Mouse (Mus musculus) forebrain, embryonic 14.5 days (tissue): ENCODE data around the gene Ltb. TPM values are rescaled to one million over a fixed set of nuclear protein-coding genes. Genes with fewer than 3 reads are reported as not detected.
A peak's percentile ranks its signal among the peaks of the same experiment; 100 is the strongest.

ENCODE experiments used
- ATAC-seq: fragments of 200-750 bp; cut with Nextera tagmentation; 2 replicates; pipeline ENCODE4 v1.8.0; 2017; ENCODE audit warnings: mild to moderate bottlenecking, moderate library complexity
- DNase-seq: peaks from one replicate; pipeline ENCODE4 v3.0.0-alpha.2; 2015; ENCODE audit warnings: low spot score
- H3K27ac ChIP-seq: fragments of 300-500 bp; sonication (generic); 2 replicates; pipeline ENCODE4 v1.5.1; 2014; ENCODE audit warnings: low read depth, mild to moderate bottlenecking, control low read depth, low read length, moderate library complexity
- H3K27me3 ChIP-seq: fragments of 300-500 bp; sonication (generic); replicated peaks from 2 replicates; pipeline ENCODE4 v1.6.1; 2014; ENCODE audit warnings: low read length, control low read depth, mixed read lengths; ENCODE audit not compliant: control insufficient read depth, insufficient read depth
- H3K36me3 ChIP-seq: fragments of 300-500 bp; sonication (generic); 2 replicates; pipeline ENCODE4 v1.6.1; 2014; ENCODE audit warnings: low read length, control low read depth; ENCODE audit not compliant: control insufficient read depth, insufficient read depth
- H3K4me1 ChIP-seq: fragments of 300-500 bp; sonication (generic); 2 replicates; pipeline ENCODE4 v1.6.1; 2014; ENCODE audit warnings: antibody characterized with exemption, low read length, control low read depth; ENCODE audit not compliant: control insufficient read depth, insufficient read depth
- H3K4me2 ChIP-seq: fragments of 300-500 bp; sonication (generic); 2 replicates; pipeline ENCODE4 v1.6.1; 2014; ENCODE audit warnings: mild to moderate bottlenecking, control low read depth, low read length
- H3K4me3 ChIP-seq: fragments of 300-500 bp; sonication (generic); 2 replicates; pipeline ENCODE4 v1.5.1; 2014; ENCODE audit warnings: low read depth, low read length, control low read depth
- H3K9ac ChIP-seq: fragments of 300-500 bp; sonication (generic); 2 replicates; pipeline ENCODE4 v1.6.1; 2014; ENCODE audit warnings: mild to moderate bottlenecking, low read length, control low read depth, moderate library complexity
- H3K9me3 ChIP-seq: fragments of 300-500 bp; sonication (generic); replicated peaks from 2 replicates; pipeline ENCODE4 v1.6.1; 2016; ENCODE audit warnings: low read length, control low read depth, mixed read lengths; ENCODE audit not compliant: control insufficient read depth
- WGBS: fragments of 180-500 bp; shearing (Covaris S2); extraction: QIAGEN DNeasy Blood & Tissue Kit; methylation state at CpG from one replicate; pipeline ENCODE4 v1.1.7; 2014; 5-methylcytosine and 5-hydroxymethylcytosine counted together
- polyA plus RNA-seq: library from polyadenylated mRNA; unstranded; fragments of >200 nt; fragmentation: Nextera tagmentation; extraction: Ambion mirVana; gene quantifications from 2 replicates; pipeline ENCODE4 v1.2.1, GENCODE M21; 2014

Gene Ltb
- polyA plus RNA-seq, 1 experiment from 2014 or later, result 0.39 TPM

DNA sequence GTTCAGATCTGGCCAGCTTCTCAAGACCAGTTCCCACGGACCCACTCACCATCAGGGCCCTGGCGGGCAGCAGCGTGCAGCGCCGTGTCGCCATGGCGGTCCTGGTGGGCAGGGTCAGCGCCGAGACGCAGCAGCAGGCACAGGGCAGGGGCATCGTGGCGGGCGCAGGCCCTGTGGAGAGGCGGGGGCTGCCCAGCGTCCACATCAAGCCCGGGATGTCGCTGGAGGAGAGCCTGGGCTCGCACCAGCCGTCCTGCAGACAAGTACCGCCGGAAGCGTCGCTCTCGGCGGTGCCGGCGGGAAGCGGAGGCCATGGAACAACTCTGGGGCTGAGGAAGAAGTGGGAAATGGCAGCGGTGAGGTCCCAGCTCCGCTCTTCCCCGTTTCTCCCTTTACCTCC, 40.7 kb downstream of the Ltb start:
- no peaks in the 10 kb centered on the region for H3K27me3 ChIP-seq
- H3K9me3 ChIP-seq, result no peaks in the 10 kb centered on the region
- H3K36me3 ChIP-seq, result peaks cover 30% of the 10 kb centered on the region
- H3K4me2 ChIP-seq, result peak overlapping the region; percentile 83
- H3K9ac ChIP-seq, result peak overlapping the region; percentile 85
- peaks cover 4% of the 10 kb centered on the region; the same call in 1 of the 2 replicates for H3K4me1 ChIP-seq
- ATAC-seq (0 out of 2 replicates have a peak, but pooled peaks have one; percentile 2), DNase-seq (no peak)
- WGBS, result 8% methylated on average over 30 of the region's 31 CpGs
- peak overlapping the region; percentile 40 for H3K4me3 ChIP-seq
- peak overlapping the region; percentile 90 for H3K27ac ChIP-seq

DNA sequence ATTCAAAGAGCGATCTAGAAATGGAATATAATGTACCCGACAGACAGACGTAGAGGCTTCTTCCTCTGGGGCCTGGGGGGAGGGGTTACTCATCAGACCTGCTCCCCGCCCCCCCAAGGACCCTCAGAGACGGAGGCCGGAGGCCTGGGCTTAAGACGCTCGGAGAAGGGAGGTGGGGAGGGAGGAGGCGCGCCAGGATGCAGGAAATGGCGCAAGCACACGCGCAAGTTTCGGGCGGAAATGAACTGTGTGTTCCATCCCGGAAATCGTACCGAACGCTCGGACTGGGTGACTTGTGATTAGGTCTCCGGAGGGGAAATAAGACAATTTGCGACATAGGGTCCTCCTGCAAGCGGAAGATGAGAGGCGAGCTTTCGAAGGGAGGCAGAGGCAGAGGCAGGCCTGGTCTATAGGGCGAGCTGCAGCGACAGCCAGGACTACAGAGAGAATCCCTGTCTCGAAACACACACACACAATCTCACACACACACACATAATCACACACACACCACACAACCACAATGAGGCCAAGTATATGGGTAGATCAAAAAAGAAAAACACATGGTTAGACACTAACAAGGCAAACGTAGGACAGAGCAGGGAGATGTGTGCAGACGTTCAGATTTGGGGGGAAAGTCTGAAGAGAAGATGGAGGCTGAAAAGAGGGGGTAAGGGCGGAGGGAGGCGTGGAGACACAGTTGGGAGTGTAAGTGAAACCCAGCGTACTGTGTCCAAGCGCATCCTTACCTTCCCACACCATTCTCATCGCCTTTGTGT, 41.6 kb downstream of the Ltb start, which contains the start of gene Nfkbil1:
Gene Nfkbil1 (minus strand): TSS at position 179 of the 776 bp plus-strand sequence.
- H3K9ac ChIP-seq, result peak within 1 kb of the TSS; percentile 85
- peaks cover 7% of the 10 kb centered on the region for H3K4me1 ChIP-seq
- peak within 1 kb of the TSS; percentile 90 for H3K27ac ChIP-seq
- H3K27me3 ChIP-seq, result no peaks in the 10 kb centered on the region
- H3K36me3 ChIP-seq, result peaks cover 21% of the 10 kb centered on the region
- H3K4me3 ChIP-seq, result peak within 1 kb of the TSS; percentile 40
- peak within 1 kb of the TSS; percentile 83 for H3K4me2 ChIP-seq
- H3K9me3 ChIP-seq, result no peaks in the 10 kb centered on the region
- peak; percentile 85 for ATAC-seq
- DNase-seq, result peak; percentile 96
- under 1% methylated on average over 35 of the region's 35 CpGs for WGBS

DNA sequence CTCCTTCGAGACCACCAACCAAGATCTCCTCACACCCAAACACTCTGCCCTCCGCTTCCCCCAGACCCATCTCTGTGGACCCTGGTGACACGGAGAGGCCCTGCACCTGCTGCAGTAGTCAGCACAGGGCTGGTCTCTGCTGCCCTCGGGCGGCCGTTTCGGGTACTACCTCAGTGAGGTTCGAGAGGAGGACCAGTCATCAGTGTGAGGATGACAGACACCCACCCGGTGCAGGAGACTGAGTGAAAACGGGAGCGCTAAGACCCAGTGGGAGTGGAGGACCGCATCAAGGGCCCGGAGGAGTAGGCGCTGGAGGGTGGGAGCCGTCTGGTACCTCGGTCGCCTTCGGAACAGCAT, 42.1 kb downstream of the Ltb start:
- Histone ChIP-seq H3K9ac (peak overlapping the region; percentile 85), H3K4me2 (peak overlapping the region; percentile 83), H3K36me3 (peaks cover 15% of the 10 kb centered on the region), H3K27ac (peak overlapping the region; percentile 90), H3K4me3 (peak overlapping the region; percentile 40), H3K9me3 (no peaks in the 10 kb centered on the region), H3K4me1 (peaks cover 9% of the 10 kb centered on the region), H3K27me3 (no peaks in the 10 kb centered on the region)
- peak; percentile 83 for ATAC-seq
- 0% methylated on average over 18 of the region's 18 CpGs for WGBS
- peak; percentile 95 for DNase-seq

DNA sequence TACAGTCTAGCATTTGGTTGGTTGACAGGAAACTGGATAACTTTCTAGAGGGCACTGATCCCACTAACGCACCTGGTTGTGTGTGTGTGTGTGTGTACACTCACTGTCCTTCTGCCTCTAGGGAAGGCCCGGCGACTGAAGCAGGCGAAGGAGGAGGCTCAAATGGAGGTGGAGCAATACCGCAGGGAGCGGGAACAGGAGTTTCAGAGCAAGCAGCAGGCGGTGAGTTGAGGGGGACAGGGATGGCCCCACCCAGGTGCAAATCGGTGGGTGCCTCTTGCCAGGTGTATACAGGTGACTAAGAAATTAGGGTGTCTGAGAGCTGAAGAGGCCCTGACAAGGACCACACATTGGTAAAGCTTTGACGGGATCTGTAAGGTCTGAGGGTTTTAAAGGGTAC, 42.8 kb downstream of the Ltb start:
- peaks cover 15% of the 10 kb centered on the region; the same call in 1 of the 2 replicates for H3K36me3 ChIP-seq
- ATAC-seq (no peak), DNase-seq (no peak)
- H3K4me1 ChIP-seq, result peaks cover 9% of the 10 kb centered on the region
- H3K9me3 ChIP-seq, result no peaks in the 10 kb centered on the region
- H3K4me2 ChIP-seq, result peak overlapping the region; percentile 83
- peak overlapping the region; percentile 85; the same call in 1 of the 2 replicates for H3K9ac ChIP-seq
- peak overlapping the region; percentile 40 for H3K4me3 ChIP-seq
- 74% methylated on average over 9 of the region's 9 CpGs for WGBS
- H3K27me3 ChIP-seq, result no peaks in the 10 kb centered on the region
- peak overlapping the region; percentile 90; the same call in 1 of the 2 replicates for H3K27ac ChIP-seq

DNA sequence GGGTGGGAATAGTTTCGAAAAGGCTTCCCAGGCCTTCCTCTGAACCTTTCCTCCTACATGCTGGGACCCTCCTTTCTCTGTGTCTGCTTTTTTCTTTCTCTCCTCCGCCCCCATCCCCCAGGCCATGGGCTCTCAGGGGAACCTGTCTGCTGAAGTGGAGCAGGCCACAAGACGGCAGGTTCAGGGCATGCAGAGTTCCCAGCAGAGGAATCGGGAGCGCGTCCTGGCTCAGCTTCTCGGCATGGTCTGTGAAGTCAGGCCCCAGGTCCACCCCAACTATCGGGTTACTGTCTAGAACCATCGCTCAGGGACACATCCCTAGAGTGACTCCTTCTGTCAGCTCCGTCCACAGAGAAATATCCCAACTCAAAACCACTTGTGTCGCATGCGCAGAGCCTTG, 43.3 kb downstream of the Ltb start:
- peak overlapping the region; percentile 83; the same call in 1 of the 2 replicates for H3K4me2 ChIP-seq
- H3K9ac ChIP-seq, result peak overlapping the region; percentile 85; the same call in 1 of the 2 replicates
- H3K9me3 ChIP-seq, result no peaks in the 10 kb centered on the region
- H3K36me3 ChIP-seq, result peaks cover 13% of the 10 kb centered on the region; the same call in 1 of the 2 replicates
- no peaks in the 10 kb centered on the region for H3K27me3 ChIP-seq
- H3K27ac ChIP-seq, result no peak overlapping the region
- WGBS, result 89% methylated on average over 12 of the region's 12 CpGs
- no peak overlapping the region for H3K4me3 ChIP-seq
- peaks cover 9% of the 10 kb centered on the region for H3K4me1 ChIP-seq
- no peak for ATAC-seq
- no peak for DNase-seq

DNA sequence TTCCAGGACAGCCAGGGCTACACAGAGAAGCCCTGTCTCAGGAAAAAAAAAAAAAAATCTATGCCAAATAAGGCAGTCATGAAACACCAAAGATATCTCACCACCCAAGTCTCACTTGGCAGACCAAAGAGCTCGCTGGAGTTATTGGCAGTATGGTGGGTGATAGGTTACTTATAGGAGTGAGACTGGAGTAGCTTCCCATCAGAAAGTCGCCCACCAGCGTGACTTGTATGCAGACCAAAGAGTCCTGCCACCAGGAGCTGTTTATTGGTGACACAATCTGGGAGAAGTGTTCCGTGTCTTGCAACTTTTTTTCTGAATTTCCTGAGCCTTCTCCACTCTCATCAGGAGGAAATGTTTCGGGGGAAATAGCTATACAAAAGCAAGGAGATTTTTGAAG, 45.5 kb downstream of the Ltb start:
- ATAC-seq (no peak), DNase-seq (no peak)
- no peaks in the 10 kb centered on the region for H3K27me3 ChIP-seq
- no peaks in the 10 kb centered on the region for H3K9me3 ChIP-seq
- H3K9ac ChIP-seq, result no peak overlapping the region
- H3K27ac ChIP-seq, result no peak overlapping the region
- H3K4me3 ChIP-seq, result no peak overlapping the region
- H3K36me3 ChIP-seq, result peaks cover 18% of the 10 kb centered on the region
- 76% methylated on average over 5 of the region's 5 CpGs for WGBS
- no peak overlapping the region for H3K4me2 ChIP-seq
- H3K4me1 ChIP-seq, result peaks cover 18% of the 10 kb centered on the region

DNA sequence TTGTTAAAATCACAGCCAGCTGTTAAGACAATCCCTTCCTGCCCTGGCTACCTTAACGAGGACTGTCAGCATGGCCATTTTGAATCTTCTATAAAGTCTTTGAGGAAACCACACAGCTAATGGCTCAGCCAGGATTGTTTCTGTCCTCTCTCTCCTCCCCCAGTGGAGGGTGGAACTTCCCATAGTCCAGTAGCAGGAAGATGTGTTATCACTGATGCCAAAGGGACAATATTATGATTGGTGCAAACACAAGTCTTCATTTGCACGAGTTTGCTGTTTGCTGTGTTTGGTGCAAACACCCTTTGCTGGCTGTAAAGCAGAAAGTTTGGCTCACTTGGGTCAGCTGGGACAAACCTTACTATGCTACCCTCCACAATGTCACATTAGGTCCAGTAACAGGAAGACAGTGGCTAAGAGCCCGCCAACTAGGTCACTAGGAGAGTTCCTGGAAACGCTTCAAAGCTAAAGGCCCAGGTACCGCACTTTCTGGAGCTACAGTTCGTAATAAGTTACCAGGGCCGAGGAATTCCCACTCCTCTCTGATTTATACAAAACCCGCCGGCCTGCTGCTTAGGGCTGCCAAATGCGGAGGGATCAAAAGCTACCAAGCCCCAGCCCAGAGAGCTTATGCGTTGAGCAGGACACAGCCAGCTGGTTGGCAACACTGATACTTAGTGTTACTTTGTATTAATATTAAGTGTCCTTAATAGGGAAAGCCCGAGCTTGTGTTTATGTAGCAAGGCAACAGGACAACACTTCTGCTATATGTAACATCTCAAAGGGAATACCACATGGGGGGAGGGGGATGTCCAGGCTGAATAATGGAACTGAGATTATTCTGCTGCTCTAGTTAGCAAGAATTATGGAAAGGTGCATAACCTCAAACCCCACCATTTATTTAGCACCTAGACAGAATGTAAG, 46.4 kb downstream of the Ltb start:
- Histone ChIP-seq H3K27me3 (no peaks in the 10 kb centered on the region), H3K36me3 (peaks cover 28% of the 10 kb centered on the region), H3K9me3 (no peaks in the 10 kb centered on the region), H3K27ac (peak overlapping the region; percentile 98), H3K4me3 (peak overlapping the region; percentile 100), H3K9ac (peak overlapping the region; percentile 100; the same call in 1 of the 2 replicates), H3K4me2 (peak overlapping the region; percentile 84), H3K4me1 (peaks cover 28% of the 10 kb centered on the region)
- ATAC-seq, result no peak
- 26% methylated on average over 12 of the region's 12 CpGs for WGBS
- DNase-seq, result no peak

DNA sequence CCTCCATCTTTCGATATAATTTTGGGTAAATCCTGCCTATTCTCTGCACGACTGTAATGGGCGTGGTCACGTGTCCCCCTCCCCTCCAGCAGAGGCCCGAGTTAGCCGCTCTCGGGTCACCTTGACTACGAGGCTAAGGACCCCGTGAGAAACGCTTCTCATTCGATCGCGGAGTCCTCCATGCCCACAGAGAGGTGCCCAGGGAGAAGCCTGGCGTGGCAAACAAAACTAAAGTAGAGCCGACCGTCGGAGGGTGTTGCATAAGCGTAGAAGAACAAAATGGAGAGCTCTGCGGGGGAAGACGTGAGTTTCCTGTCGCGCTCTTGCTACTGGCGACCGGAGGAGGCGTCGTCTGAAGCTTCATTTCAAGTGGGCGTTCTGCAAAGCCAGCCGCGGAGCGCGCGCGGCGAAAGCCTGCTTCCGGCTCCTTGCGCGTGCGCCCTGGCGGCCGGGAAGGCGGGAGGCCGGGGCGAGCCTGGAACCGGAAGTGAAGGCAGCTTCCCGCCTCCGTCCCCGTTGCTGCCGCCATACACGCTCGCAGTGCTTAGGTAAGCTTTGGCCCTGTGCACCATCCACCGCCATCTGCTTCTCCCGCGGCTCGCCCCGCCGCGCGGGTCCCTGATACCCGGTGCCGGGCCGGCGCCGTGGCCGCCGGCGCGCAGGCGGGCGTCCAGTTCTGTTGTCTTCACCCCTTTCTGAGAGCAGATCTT, 47.2 kb downstream of the Ltb start, which contains the start of gene Ddx39b:
Gene Ddx39b (plus strand): TSS at position 442 of the 710 bp plus-strand sequence.
- H3K4me1 ChIP-seq, result peaks cover 28% of the 10 kb centered on the region
- peak within 1 kb of the TSS; percentile 100 for H3K9ac ChIP-seq
- H3K9me3 ChIP-seq, result no peaks in the 10 kb centered on the region
- no peaks in the 10 kb centered on the region for H3K27me3 ChIP-seq
- ATAC-seq, result peak; percentile 91
- WGBS, result under 1% methylated on average over 67 of the region's 69 CpGs
- H3K36me3 ChIP-seq, result peaks cover 36% of the 10 kb centered on the region
- peak within 1 kb of the TSS; percentile 84 for H3K4me2 ChIP-seq
- DNase-seq, result peak; percentile 99
- H3K27ac ChIP-seq, result peak within 1 kb of the TSS; percentile 98
- H3K4me3 ChIP-seq, result peak within 1 kb of the TSS; percentile 100
